Mouse (Mus musculus) MEL (cell line): ENCODE data around the gene Hic1. TPM values are rescaled to one million over a fixed set of nuclear protein-coding genes. Genes with fewer than 3 reads are reported as not detected.

Source experiments
- DNase-seq: peaks from one replicate; pipeline ENCODE4 v3.0.0; 2011; ENCODE audit warnings: low read depth, low spot score
- H3K27ac ChIP-seq: 2 replicates; pipeline ENCODE4 v1.5.1; 2012; ENCODE audit warnings: low read depth, mild to moderate bottlenecking, control low read depth, low read length, moderate library complexity; ENCODE audit not compliant: control insufficient read depth
- H3K27me3 ChIP-seq, 2 experiments: fragments of 150-350 bp in 1 of 2; sonication (generic) in 1 of 2; 2 replicates each; pipeline ENCODE4 v1.6.1; 2012; ENCODE audit warnings: low read length in 2 of 2, mild to moderate bottlenecking in 2 of 2, improper control_type of control experiment in 1 of 2, moderate library complexity in 1 of 2; ENCODE audit not compliant: insufficient read depth in 2 of 2, control insufficient read depth in 1 of 2
- H3K36me3 ChIP-seq, 2 experiments: 2 replicates each; pipeline ENCODE4 v1.6.1; 2012 to 2014; ENCODE audit warnings: low read length in 2 of 2, improper control_type of control experiment in 1 of 2, inconsistent platforms in 1 of 2, mild to moderate bottlenecking in 1 of 2; ENCODE audit not compliant: insufficient read depth in 2 of 2, control insufficient read depth in 1 of 2
- H3K4me1 ChIP-seq, 2 experiments: fragments of 150-350 bp in 1 of 2; sonication (generic) in 1 of 2; 2 replicates each; pipeline ENCODE4 v1.6.1; 2012; ENCODE audit warnings: low read length in 2 of 2, improper control_type of control experiment in 1 of 2, mild to moderate bottlenecking in 1 of 2; ENCODE audit not compliant: insufficient read depth in 2 of 2, control insufficient read depth in 1 of 2
- H3K4me3 ChIP-seq, 2 experiments: fragments of 150-350 bp in 1 of 2; sonication (generic) in 1 of 2; 2 replicates each; pipeline ENCODE4 v1.5.1; 2012; ENCODE audit warnings: low read depth in 2 of 2, low read length in 2 of 2, mild to moderate bottlenecking in 2 of 2, moderate library complexity in 2 of 2, control low read depth in 1 of 2, improper control_type of control experiment in 1 of 2; ENCODE audit not compliant: control insufficient read depth in 1 of 2, insufficient read depth in 1 of 2
- H3K79me2 ChIP-seq: 2 replicates; pipeline ENCODE4 v1.6.1; 2012; ENCODE audit warnings: mild to moderate bottlenecking, low read length, moderate library complexity; ENCODE audit not compliant: control insufficient read depth, poor library complexity, insufficient read depth
- H3K9ac ChIP-seq: 2 replicates; pipeline ENCODE4 v1.6.1; 2012; ENCODE audit warnings: low read depth, mild to moderate bottlenecking, control low read depth, low read length, moderate library complexity; ENCODE audit not compliant: control insufficient read depth, poor library complexity, severe bottlenecking
- H3K9me3 ChIP-seq: fragments of 150-350 bp; sonication (generic); replicated peaks from 2 replicates; pipeline ENCODE4 v1.6.1; 2012; ENCODE audit warnings: mild to moderate bottlenecking, low read length, improper control_type of control experiment, moderate library complexity; ENCODE audit not compliant: insufficient read depth
- CHD1 ChIP-seq: IDR thresholded peaks from 2 replicates; pipeline ENCODE4 v1.6.1; 2012; ENCODE audit warnings: low read depth, mild to moderate bottlenecking, inconsistent platforms, low read length, improper control_type of control experiment
- CHD2 ChIP-seq: IDR thresholded peaks from 2 replicates; pipeline ENCODE4 v1.6.1; 2011; ENCODE audit warnings: low read length, improper control_type of control experiment
- CTCF ChIP-seq, 3 experiments: IDR thresholded peaks in 2 of 3; conservative IDR thresholded peaks in 1 of 3; 2 replicates each; pipeline ENCODE4 v1.5.1; 2011 to 2012; ENCODE audit warnings: low read length in 3 of 3, low read depth in 2 of 3, mild to moderate bottlenecking in 2 of 3, improper control_type of control experiment in 1 of 3, inconsistent platforms in 1 of 3, mixed read lengths in 1 of 3, moderate library complexity in 1 of 3; ENCODE audit not compliant: control insufficient read depth in 1 of 3, insufficient read depth in 1 of 3, poor library complexity in 1 of 3, severe bottlenecking in 1 of 3
- E2F4 ChIP-seq: IDR thresholded peaks from 2 replicates; pipeline ENCODE4 v1.6.1; 2011; ENCODE audit warnings: low read depth, low read length, improper control_type of control experiment, borderline replicate concordance
- EP300 ChIP-seq, 2 experiments: IDR thresholded peaks; 2 replicates each; pipeline ENCODE4 v1.6.1; 2011; ENCODE audit warnings: improper control_type of control experiment in 2 of 2, low read length in 2 of 2, low read depth in 1 of 2, mild to moderate bottlenecking in 1 of 2
- ETS1 ChIP-seq: IDR thresholded peaks from 2 replicates; pipeline ENCODE4 v1.6.1; 2012; ENCODE audit warnings: low read depth, mild to moderate bottlenecking, inconsistent platforms, low read length, improper control_type of control experiment, moderate library complexity
- GATA1 ChIP-seq: IDR thresholded peaks from 2 replicates; pipeline ENCODE4 v1.6.1; 2011; ENCODE audit warnings: low read depth, low read length, improper control_type of control experiment
- JUND ChIP-seq: IDR thresholded peaks from 2 replicates; pipeline ENCODE4 v1.6.1; 2011; ENCODE audit warnings: low read depth, mild to moderate bottlenecking, improper control_type of control experiment, low read length
- MAFK ChIP-seq: IDR thresholded peaks from 2 replicates; pipeline ENCODE4 v1.6.1; 2011; ENCODE audit warnings: low read depth, mild to moderate bottlenecking, low read length, improper control_type of control experiment, borderline replicate concordance
- MAX ChIP-seq: IDR thresholded peaks from 2 replicates; pipeline ENCODE4 v1.6.1; 2011; ENCODE audit warnings: low read length, improper control_type of control experiment
- MAZ ChIP-seq: IDR thresholded peaks from 2 replicates; pipeline ENCODE4 v1.6.1; 2012; ENCODE audit warnings: low read depth, mild to moderate bottlenecking, inconsistent platforms, low read length, improper control_type of control experiment
- MEF2A ChIP-seq: IDR thresholded peaks from 2 replicates; pipeline ENCODE4 v1.6.1; 2014; ENCODE audit warnings: low read depth, mild to moderate bottlenecking, inconsistent platforms, low read length, improper control_type of control experiment; ENCODE audit not compliant: poor library complexity, insufficient replicate concordance, severe bottlenecking; ENCODE audit errors: extremely low read depth
- MXI1 ChIP-seq: IDR thresholded peaks from 2 replicates; pipeline ENCODE4 v1.6.1; 2011; ENCODE audit warnings: mild to moderate bottlenecking, low read depth, low read length, improper control_type of control experiment
- MYB ChIP-seq: IDR thresholded peaks from 2 replicates; pipeline ENCODE4 v1.6.1; 2011; ENCODE audit warnings: mild to moderate bottlenecking, low read depth, low read length, improper control_type of control experiment
- MYC ChIP-seq: IDR thresholded peaks from 2 replicates; pipeline ENCODE4 v1.6.1; 2011; ENCODE audit warnings: low read depth, mild to moderate bottlenecking, low read length, improper control_type of control experiment, moderate library complexity
- NELFE ChIP-seq: IDR thresholded peaks from 2 replicates; pipeline ENCODE4 v1.6.1; 2011; ENCODE audit warnings: low read depth, low read length, improper control_type of control experiment
- NRF1 ChIP-seq: IDR thresholded peaks from 2 replicates; pipeline ENCODE4 v1.6.1; 2014; ENCODE audit warnings: low read depth, mild to moderate bottlenecking, inconsistent platforms, low read length, improper control_type of control experiment, moderate library complexity; ENCODE audit not compliant: poor library complexity, insufficient read depth, severe bottlenecking
- POLR2AphosphoS5 ChIP-seq: IDR thresholded peaks from 2 replicates; pipeline ENCODE4 v1.6.1; 2012; ENCODE audit warnings: low read depth, borderline replicate concordance, mild to moderate bottlenecking, inconsistent platforms, low read length, moderate library complexity, mixed read lengths
- RAD21 ChIP-seq: IDR thresholded peaks from 2 replicates; pipeline ENCODE4 v1.6.1; 2011; ENCODE audit warnings: mild to moderate bottlenecking, low read depth, low read length, improper control_type of control experiment
- SIN3A ChIP-seq: IDR thresholded peaks from 2 replicates; pipeline ENCODE4 v1.6.1; 2012; ENCODE audit warnings: low read length, improper control_type of control experiment, inconsistent platforms
- SMC3 ChIP-seq: IDR thresholded peaks from 2 replicates; pipeline ENCODE4 v1.6.1; 2011; ENCODE audit warnings: low read depth, low read length, improper control_type of control experiment
- TBP ChIP-seq: IDR thresholded peaks from 2 replicates; pipeline ENCODE4 v1.8.0; 2011; ENCODE audit warnings: low read depth, low read length, improper control_type of control experiment
- UBTF ChIP-seq: IDR thresholded peaks from 2 replicates; pipeline ENCODE4 v1.6.1; 2012; ENCODE audit warnings: low read depth, mild to moderate bottlenecking, inconsistent platforms, low read length, improper control_type of control experiment, moderate library complexity, borderline replicate concordance; ENCODE audit not compliant: insufficient read depth
- USF2 ChIP-seq, 2 experiments: IDR thresholded peaks; 2 replicates each; pipeline ENCODE4 v1.6.1; 2011 to 2012; ENCODE audit warnings: improper control_type of control experiment in 2 of 2, low read length in 2 of 2, borderline replicate concordance in 1 of 2, inconsistent platforms in 1 of 2, low read depth in 1 of 2, mild to moderate bottlenecking in 1 of 2; ENCODE audit not compliant: insufficient read depth in 1 of 2
- ZC3H11A ChIP-seq: IDR thresholded peaks from 2 replicates; pipeline ENCODE4 v1.6.1; 2012; ENCODE audit warnings: low read depth, mild to moderate bottlenecking, inconsistent platforms, low read length, improper control_type of control experiment
- ZNF384 ChIP-seq: IDR thresholded peaks from 2 replicates; pipeline ENCODE4 v1.6.1; 2012; ENCODE audit warnings: low read depth, mild to moderate bottlenecking, inconsistent platforms, low read length, improper control_type of control experiment
- polyA plus RNA-seq, 2 experiments: library from polyadenylated mRNA; stranded (reverse) in 1 of 2; unstranded in 1 of 2; fragments of >175 nt in 1 of 2; fragments of >200 nt in 1 of 2; gene quantifications; 2 replicates each; pipeline versions ENCODE4 v1.2.1 to v1.2.4; 2012; ENCODE audit warnings: low replicate concordance in 2 of 2, low read depth in 1 of 2; ENCODE audit not compliant: insufficient read length in 2 of 2, insufficient read depth in 1 of 2, missing spikeins in 1 of 2
- total RNA-seq: library from RNA; depleted of rRNA; stranded (reverse); fragments of 300-350 nt; gene quantifications from 2 replicates; pipeline ENCODE4 v1.2.3, GENCODE M21; 2012

The Hic1 gene
- total and polyA plus RNA-seq, 3 experiments = 18.2 to 18.8 TPM; not detected in 1

DNA sequence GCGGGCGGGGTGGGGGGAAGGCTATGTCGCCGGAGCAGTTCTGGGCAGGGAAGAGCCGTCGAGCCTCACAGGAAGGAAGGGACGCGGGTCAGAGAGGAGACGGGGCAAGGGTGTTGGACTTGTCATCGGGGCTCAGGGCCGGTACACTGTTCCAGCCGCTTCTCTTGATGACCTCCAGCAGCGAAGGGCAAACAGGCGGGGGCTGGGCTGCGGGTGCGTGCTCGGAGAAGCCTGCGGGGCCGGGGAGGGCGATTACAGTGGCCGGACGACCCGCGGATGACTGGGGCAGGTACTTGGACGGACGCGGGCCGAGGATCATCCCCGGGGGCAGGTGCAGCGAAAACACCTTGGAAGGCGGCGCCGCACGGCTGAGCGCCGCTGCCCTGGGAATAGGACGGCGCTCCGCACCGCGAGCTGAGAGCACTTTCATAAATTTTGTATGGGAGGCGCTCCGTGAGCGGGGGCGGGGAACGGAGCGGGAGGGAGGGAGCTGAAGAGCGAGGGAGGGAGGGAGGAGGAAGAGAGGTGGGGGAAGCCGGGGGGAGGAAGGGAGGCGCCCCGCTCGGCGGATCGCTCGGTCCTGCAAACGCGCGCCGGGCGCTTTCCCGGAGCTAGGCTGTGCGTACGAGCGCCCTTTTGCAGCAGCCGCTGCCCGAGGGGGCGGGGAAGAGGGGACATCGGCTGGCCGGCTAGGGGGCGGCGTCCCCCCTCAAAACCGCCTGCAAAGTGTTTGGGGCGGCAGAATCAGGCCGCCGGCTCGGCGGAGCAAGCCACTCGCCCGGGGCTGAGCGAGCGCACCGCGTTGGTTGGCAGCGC, 24.1 kb upstream of the Hic1 start, which contains the start of gene Rtn4rl1:
Gene Rtn4rl1 (plus strand): TSS at position 528 of the 816 bp plus-strand sequence.
- no peak within 1 kb of the TSS for H3K27ac ChIP-seq
- peaks cover 2 to 14% of the 10 kb centered on the region in 2 experiments; a peak in 3 of 4 replicates for H3K4me1 ChIP-seq
- DNase-seq = peak; percentile 89

DNA sequence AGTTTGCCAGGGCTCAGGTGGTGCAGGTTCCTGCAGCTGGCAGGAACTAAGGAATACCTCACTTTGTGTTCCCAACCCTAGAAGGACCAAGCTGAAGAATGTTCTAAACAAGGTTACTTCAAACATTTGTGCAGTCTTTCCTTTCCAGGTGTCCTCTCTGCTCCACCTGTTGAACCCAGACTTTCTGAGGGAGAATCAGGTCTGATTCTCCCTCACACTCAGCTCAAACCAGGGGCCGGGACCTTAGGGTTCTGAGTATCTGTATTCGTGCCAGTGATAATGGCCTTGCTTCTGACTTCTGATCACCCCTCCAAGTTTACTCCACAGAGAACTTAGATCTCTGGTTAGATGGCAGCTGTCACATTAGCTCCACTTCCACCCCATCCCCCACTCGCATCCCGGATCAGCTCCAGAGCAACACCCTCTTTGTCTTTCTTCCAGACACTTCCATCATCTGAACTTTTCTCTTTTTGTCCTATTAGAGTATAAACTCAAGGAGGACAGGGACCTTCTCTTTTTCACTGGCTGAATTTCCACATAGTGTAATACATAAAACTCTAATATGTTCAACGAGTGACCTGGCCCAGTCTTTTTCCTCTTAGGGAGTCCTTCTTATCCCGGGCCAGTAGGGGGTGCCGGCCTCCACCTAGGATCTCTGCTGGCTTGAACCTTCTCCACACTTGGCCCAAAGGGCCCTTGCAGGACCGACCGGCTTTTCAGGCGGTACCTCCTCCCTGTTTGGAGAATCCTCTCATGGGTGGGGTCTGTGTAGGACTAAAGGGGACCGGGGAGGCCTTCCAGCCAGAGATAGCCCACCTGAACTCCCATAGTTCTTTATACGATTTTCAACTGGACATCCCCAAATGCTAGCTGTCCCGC, 23.3 kb upstream of the Hic1 start:
- H3K4me1 ChIP-seq = peaks cover 0 to 14% of the 10 kb centered on the region in 2 experiments; a peak in 3 of 4 replicates
- TF ChIP-seq ZNF384 = no peak
- no peak for TF ChIP-seq GATA1
- peak; percentile 66 to 94 (median 91) for TF ChIP-seq CTCF (IDR thresholded peaks at IDR 0.05 in 2 of 3, conservative IDR thresholded peaks at IDR 0.05 in 1 of 3; ENCODE audit: control insufficient read depth in 1 of 3, insufficient read depth in 1 of 3, low read depth in 2 of 3, low read length in 3 of 3, poor library complexity in 1 of 3, severe bottlenecking in 1 of 3)
- TF ChIP-seq MAX = no peak
- TF ChIP-seq MEF2A = no peak
- TF ChIP-seq RAD21 = peak; percentile 83
- TF ChIP-seq UBTF = 0 out of 2 replicates have a peak, but pooled peaks have one; percentile 35
- peak; percentile 40; the same call in 1 of the 2 replicates for TF ChIP-seq SIN3A
- TF ChIP-seq CHD1 = no peak
- TF ChIP-seq E2F4 = no peak
- no peak for TF ChIP-seq MAFK
- peak; percentile 89 for TF ChIP-seq SMC3
- no peak for TF ChIP-seq USF2 (IDR thresholded peaks at IDR 0.05; ENCODE audit: borderline replicate concordance in 1 of 2, insufficient read depth in 1 of 2, low read depth in 1 of 2, low read length in 2 of 2)
- peak; percentile 45; the same call in 1 of the 2 replicates for TF ChIP-seq TBP
- TF ChIP-seq ZC3H11A = peak; percentile 74
- no peak for TF ChIP-seq POLR2AphosphoS5
- no peak for TF ChIP-seq MYC
- TF ChIP-seq NRF1 = no peak
- no peak for TF ChIP-seq MAZ
- TF ChIP-seq EP300 (IDR thresholded peaks at IDR 0.05; ENCODE audit: low read depth in 1 of 2, low read length in 2 of 2) = 0 out of 4 replicates have a peak, but pooled peaks of 1 of the 2 experiments have one; percentile 13
- TF ChIP-seq MXI1 = no peak
- peak; percentile 13 for TF ChIP-seq CHD2
- TF ChIP-seq NELFE = no peak
- H3K79me2 ChIP-seq = peaks cover 17% of the 10 kb centered on the region
- DNase-seq = peak; percentile 91
- H3K27ac ChIP-seq = no peak overlapping the region
- H3K4me3 ChIP-seq = peak overlapping the region; percentile 68 to 69; a peak in 2 of 4 replicates
- peak overlapping the region; percentile 44 for H3K9ac ChIP-seq
- H3K36me3 ChIP-seq = peaks cover 0 to 3% of the 10 kb centered on the region in 2 experiments; a peak in 1 of 4 replicates
- H3K27me3 ChIP-seq = peaks cover 2 to 15% of the 10 kb centered on the region in 2 experiments; a peak in 2 of 4 replicates
- no peaks in the 10 kb centered on the region for H3K9me3 ChIP-seq

More for the DNA sequence above, 24.1 kb upstream of the Hic1 start, which contains the start of gene Rtn4rl1:
- Histone ChIP-seq H3K9ac (peak within 1 kb of the TSS; percentile 69), H3K4me3 (peak within 1 kb of the TSS; percentile 68 to 80), H3K9me3 (no peaks in the 10 kb centered on the region), H3K36me3 (peaks cover 0 to 3% of the 10 kb centered on the region in 2 experiments; a peak in 1 of 4 replicates), H3K79me2 (peaks cover 14% of the 10 kb centered on the region), H3K27me3 (peaks cover 2 to 15% of the 10 kb centered on the region in 2 experiments; a peak in 2 of 4 replicates)
- TF ChIP-seq NELFE (peak; percentile 33), MAZ (peak; percentile 98; the same call in 1 of the 2 replicates), MYC (no peak), MAX (no peak), ETS1 (no peak), JUND (no peak), ZC3H11A (no peak), MYB (no peak)
